Mouse (Mus musculus) hematopoietic stem cell, adult 5-6 weeks (primary cell): ENCODE data around the gene Gm20924. TPM values are rescaled to one million over a fixed set of nuclear protein-coding genes. Genes with fewer than 3 reads are reported as not detected.
"Not testable (repeated sequence)": the region's sequence is repeated elsewhere in the genome, so short reads cannot be mapped to it uniquely, and the experiment has no call there.

Source experiments
- ATAC-seq, 2 experiments: fragments of 125-278 bp in 1 of 2; replicated peaks in 1 of 2; 2 replicates each; pipeline ENCODE4 v1.8.0; 2016 to 2017; ENCODE audit warnings: inconsistent platforms in 2 of 2, mild to moderate bottlenecking in 2 of 2, moderate number of reproducible peaks in 2 of 2, low read depth in 1 of 2, moderate TSS enrichment in 1 of 2; ENCODE audit not compliant: low FRiP score in 2 of 2, poor library complexity in 2 of 2, severe bottlenecking in 2 of 2, insufficient read depth in 1 of 2, low TSS enrichment in 1 of 2
- total RNA-seq: library from RNA; stranded (forward); fragments of 172-1452, 232-1000 nt; gene quantifications from 2 replicates; pipeline ENCODE4 v1.2.3, GENCODE M21; 2017

The Gm20924 gene
- not detected in 2 replicates for total RNA-seq

GRCm38 (mm10) chrY:65207427-65207826, at the start of gene Gm20924:
TSS of gene Gm20924 (minus strand) at chrY:65207527.
- ATAC-seq: not testable (repeated sequence)

Other genes with a start within 250 kb of the Gm20924 start
- not detected in 2 replicates for gene Gm20736, start 170.2 kb upstream of the Gm20924 start, total RNA-seq